Mouse (Mus musculus) gastrocnemius, adult 8-10 months (tissue): ENCODE data around the gene Bmp3. TPM values are rescaled to one million over a fixed set of nuclear protein-coding genes. Genes with fewer than 3 reads are reported as not detected.

ENCODE experiments used
- DNase-seq, 2 experiments: peaks; one replicate each; pipeline ENCODE4 v3.0.0; 2022; ENCODE audit warnings: low spot score in 2 of 2
- total RNA-seq, 4 experiments: library from RNA; stranded (reverse); gene quantifications; 2 replicates each; pipeline ENCODE4 v1.2.4; 2022

Bmp3 gene
- total RNA-seq, 4 experiments from 2014 or later: 0.41 to 0.88 (median 0.53) TPM

GRCm38 (mm10) chr5:98902339-98902738 lies 48.1 kb downstream of the Bmp3 start:
- DNase-seq: no peak

- DNase-seq: no peak
Measured at GRCm38 (mm10) chr5:98918716-98919115, 64.5 kb downstream of the Bmp3 start.

GRCm38 (mm10) chr5:98921608-98922007 lies 67.4 kb downstream of the Bmp3 start:
- no peak for DNase-seq

- no peak for DNase-seq
Measured at GRCm38 (mm10) chr5:98922921-98923320, 68.7 kb downstream of the Bmp3 start.

Other genes with a start within 250 kb of the Bmp3 start
- gene Prkg2, start 182.9 kb downstream of the Bmp3 start, total RNA-seq: 1 to 10 TPM in 2 of 4 experiments, under 1 TPM in 2; 0.53 to 1.3 (median 0.85) TPM